Mouse (Mus musculus) thymus, adult 2 months (tissue): ENCODE results near the gene Casp7.

Experiments
- CTCF ChIP-seq: fragments of 200-500 bp; IDR thresholded peaks from 2 replicates; pipeline ENCODE4 v1.5.1; 2012; ENCODE audit warnings: mild to moderate bottlenecking, control low read depth, low read length, moderate library complexity, borderline replicate concordance; ENCODE audit not compliant: control insufficient read depth, poor library complexity, insufficient read depth; ENCODE audit errors: extremely low read depth
- POLR2A ChIP-seq: fragments of 200-500 bp; IDR thresholded peaks from 2 replicates; pipeline ENCODE4 v1.6.1; 2012; ENCODE audit warnings: mild to moderate bottlenecking, low read length, control low read depth, moderate library complexity; ENCODE audit not compliant: control insufficient read depth, poor library complexity, insufficient read depth; ENCODE audit errors: extremely low read depth

DNA sequence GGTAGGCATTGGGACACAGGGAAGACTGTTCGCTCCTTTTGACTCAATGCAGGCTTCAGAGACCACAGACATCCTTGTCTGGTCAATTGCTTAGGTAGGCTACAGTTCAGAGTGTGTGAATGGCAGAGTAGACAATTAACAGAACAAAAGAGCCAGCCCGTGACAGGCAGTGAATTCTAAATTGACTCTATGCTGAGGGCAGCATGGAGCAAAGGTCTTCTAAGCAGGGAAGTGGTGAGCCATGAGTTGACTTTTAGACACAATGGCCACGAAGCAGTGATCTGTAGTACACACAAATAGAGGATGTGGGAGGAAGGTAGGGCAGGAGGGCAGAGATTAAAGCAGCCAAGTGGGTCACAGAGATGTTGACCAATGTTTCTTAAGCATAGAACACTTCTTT lies 80.9 kb downstream of the Casp7 start:
- no peak for TF ChIP-seq CTCF
- no peak for TF ChIP-seq POLR2A
